Mouse (Mus musculus) lung, postnatal 0 days (tissue): ENCODE data around the gene Cacna1g.

Source experiments
- CTCF ChIP-seq: IDR thresholded peaks from 2 replicates; pipeline ENCODE4 v1.5.1; 2016; ENCODE audit warnings: antibody characterized with exemption, mild to moderate bottlenecking
- EP300 ChIP-seq: IDR thresholded peaks from 2 replicates; pipeline ENCODE4 v1.6.1; 2016; ENCODE audit warnings: antibody characterized with exemption, mild to moderate bottlenecking, control low read depth

DNA sequence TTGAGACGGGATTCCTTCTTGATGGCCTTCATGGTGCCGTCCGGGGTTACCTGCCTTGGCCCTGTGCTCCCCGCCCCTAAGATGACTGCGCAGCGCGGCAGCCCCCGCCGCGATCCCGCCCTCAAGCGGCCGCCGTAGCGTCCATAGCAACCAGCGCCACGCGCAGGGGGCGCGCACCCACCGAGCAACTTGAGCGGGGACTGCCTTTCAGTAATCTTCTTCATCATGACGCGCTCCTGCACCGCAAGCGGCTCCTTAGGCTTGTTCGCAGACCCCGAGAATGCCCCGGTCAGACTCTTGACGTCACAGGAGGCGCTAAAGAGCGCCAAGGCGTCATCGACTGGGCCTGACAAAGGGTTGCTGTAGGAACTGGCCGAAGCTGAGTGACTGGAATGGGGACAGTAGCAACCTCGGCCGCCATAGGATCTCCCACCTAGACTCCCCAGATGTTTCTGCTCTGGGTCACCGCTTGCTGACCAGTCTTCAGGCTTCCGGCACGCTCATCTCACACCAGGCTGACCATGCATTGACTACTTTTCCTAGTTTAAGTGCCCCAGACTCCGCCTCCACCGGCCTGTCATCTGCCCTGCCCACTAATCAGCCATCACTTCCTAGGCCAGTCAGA, 47.3 kb upstream of the Cacna1g start, which contains the start of gene Mycbpap:
- TF ChIP-seq EP300: no peak
- peak; percentile 39 for TF ChIP-seq CTCF
